Mouse (Mus musculus) heart, postnatal 0 days (tissue): ENCODE data around the gene Snx30.

Experiments
- CTCF ChIP-seq: IDR thresholded peaks from 2 replicates; pipeline ENCODE4 v1.5.1; 2016; ENCODE audit warnings: antibody characterized with exemption, control low read depth, low read depth
- EP300 ChIP-seq: IDR thresholded peaks from 2 replicates; pipeline ENCODE4 v1.6.1; 2016; ENCODE audit warnings: antibody characterized with exemption, low read depth

DNA sequence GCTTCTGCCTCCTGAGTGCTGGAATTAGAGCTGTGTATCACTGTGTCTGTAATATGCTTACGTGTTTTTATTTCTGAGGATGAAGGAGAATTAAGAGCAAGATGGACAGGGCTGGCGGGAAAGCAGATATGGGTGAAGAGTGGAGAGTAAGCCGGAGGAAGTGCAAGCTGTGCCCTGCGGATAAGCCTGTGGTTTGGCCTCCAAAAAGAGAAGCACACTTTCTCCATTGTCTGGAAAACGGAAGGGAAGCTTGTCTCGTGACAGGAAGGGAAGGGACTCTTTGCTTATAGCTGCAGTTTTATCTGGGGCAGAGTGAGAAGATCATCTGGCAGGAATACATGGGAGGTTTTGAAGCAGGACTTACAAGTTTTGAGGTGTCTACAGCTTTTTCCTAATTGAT, 58.2 kb downstream of the Snx30 start:
- TF ChIP-seq CTCF (no peak), EP300 (no peak)
